Mouse (Mus musculus): ENCODE data around the gene Slc25a30.

DNA sequence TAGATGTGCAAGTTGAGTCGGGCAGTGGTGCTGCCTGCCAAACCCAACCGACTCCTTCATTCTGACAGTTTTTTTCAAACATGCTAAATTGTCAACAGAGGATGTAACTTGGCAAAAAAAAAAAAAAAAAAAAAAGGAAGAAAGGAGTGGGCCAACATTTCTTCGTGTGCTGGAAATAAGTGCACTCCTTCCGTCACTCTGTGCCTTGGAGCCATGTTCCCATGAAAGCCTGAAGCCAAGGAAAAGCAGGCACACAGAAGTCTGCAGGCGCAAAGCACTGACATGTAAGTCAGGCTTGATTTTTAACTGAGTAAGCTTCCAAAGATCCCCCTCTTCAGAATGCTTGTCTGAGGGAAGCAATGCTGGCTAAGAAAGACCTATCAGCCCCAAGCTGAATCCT lies 74.2 kb downstream of the Slc25a30 start:
- no peak for TF ChIP-seq CTCF (IDR thresholded peaks at IDR 0.05)
- no peak for TF ChIP-seq EP300 (IDR thresholded peaks at IDR 0.05)

Measured in lung, postnatal 0 days (tissue).